Mouse (Mus musculus): ENCODE measurements at regions not wholly inside any gene's neighbourhood (a gene's known extent, or its start where the extent isn't known, plus 50 kb on each side); places are given as distances from the start of the nearest gene placed in this dataset.

DNA sequence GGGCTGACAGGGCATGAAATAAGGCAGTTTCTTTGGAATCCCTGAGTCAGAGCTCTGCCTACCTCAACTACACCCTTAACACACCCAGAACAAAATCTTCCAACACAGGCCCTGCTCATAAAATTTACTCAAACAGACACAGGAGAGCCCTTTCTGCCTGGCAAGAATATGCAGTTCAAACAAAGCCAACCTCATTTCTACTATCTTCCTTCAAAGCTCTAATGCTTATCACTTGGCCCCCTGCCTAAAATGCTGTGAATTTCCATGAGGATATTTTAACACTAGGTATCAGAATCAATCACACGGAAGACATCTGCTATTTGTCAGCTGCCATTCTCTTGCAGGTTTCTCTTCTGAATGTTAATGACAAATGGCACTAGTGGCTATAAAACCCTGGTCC, 314.3 kb upstream of the Klf6 start:
- TF ChIP-seq POLR2A (IDR thresholded peaks at IDR 0.05; ENCODE audit: low read depth, low read length) (no peak), CTCF (IDR thresholded peaks at IDR 0.05; ENCODE audit: borderline replicate concordance, insufficient read depth, low read length) (no peak)
